Mouse (Mus musculus) 3134 (cell line): ENCODE results near the gene Pnkd.

Experiments
- DNase-seq: peaks from one replicate; pipeline ENCODE4 v3.0.0-alpha.2; 2011; ENCODE audit warnings: low spot score; ENCODE audit not compliant: insufficient read length; ENCODE audit errors: extremely low read depth

Gene Pnkd

GRCm38 (mm10) chr1:74295456-74296171, 10.9 kb downstream of the Pnkd start:
- DNase-seq, result peak; percentile 95

GRCm38 (mm10) chr1:74296477-74296876, 11.7 kb downstream of the Pnkd start:
- no peak for DNase-seq

- DNase-seq, result peak; percentile 72
Observed at GRCm38 (mm10) chr1:74297269-74297668, 12.5 kb downstream of the Pnkd start.

GRCm38 (mm10) chr1:74298157-74298750, 13.5 kb downstream of the Pnkd start:
- DNase-seq, result no peak

GRCm38 (mm10) chr1:74298996-74299395, 14.3 kb downstream of the Pnkd start:
- peak; percentile 74 for DNase-seq

- DNase-seq, result no peak
Observed at GRCm38 (mm10) chr1:74300347-74301110, 15.8 kb downstream of the Pnkd start.

- no peak for DNase-seq
Observed at GRCm38 (mm10) chr1:74302229-74302628, 17.5 kb downstream of the Pnkd start.

- no peak for DNase-seq
Observed at GRCm38 (mm10) chr1:74302835-74303234, 18.1 kb downstream of the Pnkd start.

- peak; percentile 89 for DNase-seq
Observed at GRCm38 (mm10) chr1:74303509-74304338, 19.0 kb downstream of the Pnkd start.

GRCm38 (mm10) chr1:74304339-74304790, 19.6 kb downstream of the Pnkd start:
- no peak for DNase-seq

- no peak for DNase-seq
Observed at GRCm38 (mm10) chr1:74304946-74305345, 20.2 kb downstream of the Pnkd start.

GRCm38 (mm10) chr1:74305522-74305921, 20.8 kb downstream of the Pnkd start, which contains the start of gene Tmbim1:
Gene Tmbim1 (minus strand): TSS chr1:74305622.
- no peak for DNase-seq

GRCm38 (mm10) chr1:74307146-74307545, 22.4 kb downstream of the Pnkd start:
- DNase-seq, result no peak

- no peak for DNase-seq
Observed at GRCm38 (mm10) chr1:74308001-74308964, 23.6 kb downstream of the Pnkd start.

GRCm38 (mm10) chr1:74309767-74310166, 25.0 kb downstream of the Pnkd start:
- no peak for DNase-seq

- peak; percentile 45 for DNase-seq
Observed at GRCm38 (mm10) chr1:74313049-74313692, 28.4 kb downstream of the Pnkd start.

- no peak for DNase-seq
Observed at GRCm38 (mm10) chr1:74314796-74315195, 30.1 kb downstream of the Pnkd start.

GRCm38 (mm10) chr1:74316114-74316827, 31.5 kb downstream of the Pnkd start:
- DNase-seq, result no peak
